Mouse (Mus musculus) activated CD4-positive, CD25-positive, alpha-beta regulatory T cell, adult 4 months (primary cell): Measurements from ENCODE around the gene Tlk1. TPM values are rescaled to one million over a fixed set of nuclear protein-coding genes. Genes with fewer than 3 reads are reported as not detected.
"Not testable (repeated sequence)": the region's sequence is repeated elsewhere in the genome, so short reads cannot be mapped to it uniquely, and the experiment has no call there.

ENCODE experiments used
- ATAC-seq: one replicate; pipeline ENCODE4 v1.8.0; 2017
- polyA plus RNA-seq, 2 experiments: library from polyadenylated mRNA; unstranded; fragments of 100-300 nt; shearing (Covaris generic); gene quantifications; one replicate each; pipeline ENCODE4 v1.2.1; 2017

Tlk1 gene
- polyA plus RNA-seq, 2 experiments from 2014 or later = 32.6 to 42.9 TPM

DNA sequence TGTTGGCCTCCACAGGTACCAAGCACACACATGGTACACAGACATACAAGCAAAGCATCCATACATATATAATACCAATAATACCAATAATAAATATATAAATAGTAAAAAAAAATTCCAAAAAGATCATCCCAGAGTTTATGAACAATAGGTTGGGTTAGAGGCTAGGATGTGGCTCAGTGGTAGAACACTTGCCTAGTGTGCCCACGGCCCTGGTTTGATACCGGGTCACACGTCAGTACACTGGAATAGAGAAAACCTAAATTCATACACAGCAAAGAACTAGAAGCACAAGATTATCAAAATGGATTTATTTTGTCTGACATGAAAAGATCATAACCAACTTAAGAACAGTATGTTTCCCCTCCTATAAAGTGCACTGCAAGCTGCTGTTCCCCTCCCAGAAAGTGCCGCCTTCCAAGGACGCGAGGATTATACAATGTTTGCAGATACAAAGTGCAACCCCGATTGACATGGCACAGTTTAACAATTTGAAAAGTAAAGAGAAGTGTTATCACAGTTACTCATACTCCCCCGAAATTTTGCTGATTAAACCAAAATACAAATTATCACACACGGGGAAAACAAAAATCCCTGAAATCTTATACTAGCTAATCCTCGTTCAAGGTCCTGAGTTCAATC is 6.3 kb upstream of the Tlk1 start:
- ATAC-seq = no peak

DNA sequence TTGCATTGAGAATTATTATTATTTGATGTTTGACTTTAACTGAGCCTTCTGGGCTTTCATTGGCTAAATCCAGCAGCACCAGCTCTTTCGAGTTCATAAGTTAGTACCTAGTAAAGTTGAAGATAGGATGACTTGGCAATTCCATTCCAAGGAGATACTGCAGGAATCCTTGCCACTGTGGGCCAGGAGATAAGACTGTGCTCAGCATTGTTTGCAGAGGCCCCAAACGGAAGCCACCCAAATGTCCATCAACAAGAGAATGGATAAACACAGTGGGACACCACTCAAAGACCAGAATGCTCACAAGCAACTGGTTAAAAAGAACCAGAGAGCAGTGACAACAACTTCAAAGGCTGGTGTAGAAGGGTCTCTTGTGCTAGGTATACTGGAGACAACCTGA is 5.2 kb upstream of the Tlk1 start:
- ATAC-seq = no peak

DNA sequence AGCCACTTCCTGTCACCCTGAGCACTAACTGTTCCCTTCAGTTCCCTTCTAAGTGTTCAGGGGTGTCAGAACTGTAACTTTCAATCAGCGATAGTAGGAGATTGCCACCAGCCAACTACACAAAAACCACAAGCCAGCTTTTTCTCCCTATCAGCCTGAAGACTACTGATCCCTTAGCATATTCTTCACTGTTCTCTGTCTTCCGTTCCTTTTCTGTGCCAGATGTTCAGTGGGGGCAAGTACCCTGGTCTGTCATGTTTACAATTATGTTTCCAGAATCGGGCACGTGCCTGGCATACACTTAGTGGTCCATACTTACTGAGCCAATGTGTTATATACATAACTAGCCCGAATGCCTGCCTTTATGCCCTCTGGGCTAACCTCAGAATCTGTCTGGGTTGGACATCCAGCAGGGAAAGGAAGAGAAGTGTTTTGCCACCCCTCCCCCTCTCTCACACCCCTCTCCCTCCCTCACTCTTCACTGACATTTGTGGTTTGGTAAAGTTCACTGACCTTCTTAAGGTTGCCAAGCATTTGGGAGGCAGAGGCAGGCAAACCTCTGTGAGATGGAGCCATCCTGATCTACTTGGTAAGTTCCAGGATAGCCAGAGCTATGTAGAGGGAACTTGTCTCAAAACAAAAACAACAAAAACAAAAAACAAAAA is 4.5 kb upstream of the Tlk1 start:
- ATAC-seq = no peak

DNA sequence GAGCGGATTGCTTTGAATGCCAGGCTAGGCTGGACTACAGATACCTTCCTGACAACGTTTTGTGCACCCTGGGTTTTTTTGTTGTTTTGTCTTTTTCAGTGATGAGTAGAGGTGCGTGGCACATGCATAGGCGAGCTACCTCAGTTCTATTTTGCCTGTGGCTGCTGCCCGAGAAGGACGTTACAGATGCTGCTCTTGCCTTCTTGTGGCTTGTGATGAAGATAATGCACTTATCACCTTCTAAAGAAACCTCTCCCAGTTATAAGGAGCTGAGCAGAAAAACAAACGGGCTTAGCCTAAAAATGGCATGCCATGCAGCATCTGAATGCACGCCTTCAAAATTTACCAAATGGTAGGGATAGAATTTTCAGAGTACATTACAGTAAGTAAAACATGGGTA is 2.3 kb upstream of the Tlk1 start:
- ATAC-seq = no peak

DNA sequence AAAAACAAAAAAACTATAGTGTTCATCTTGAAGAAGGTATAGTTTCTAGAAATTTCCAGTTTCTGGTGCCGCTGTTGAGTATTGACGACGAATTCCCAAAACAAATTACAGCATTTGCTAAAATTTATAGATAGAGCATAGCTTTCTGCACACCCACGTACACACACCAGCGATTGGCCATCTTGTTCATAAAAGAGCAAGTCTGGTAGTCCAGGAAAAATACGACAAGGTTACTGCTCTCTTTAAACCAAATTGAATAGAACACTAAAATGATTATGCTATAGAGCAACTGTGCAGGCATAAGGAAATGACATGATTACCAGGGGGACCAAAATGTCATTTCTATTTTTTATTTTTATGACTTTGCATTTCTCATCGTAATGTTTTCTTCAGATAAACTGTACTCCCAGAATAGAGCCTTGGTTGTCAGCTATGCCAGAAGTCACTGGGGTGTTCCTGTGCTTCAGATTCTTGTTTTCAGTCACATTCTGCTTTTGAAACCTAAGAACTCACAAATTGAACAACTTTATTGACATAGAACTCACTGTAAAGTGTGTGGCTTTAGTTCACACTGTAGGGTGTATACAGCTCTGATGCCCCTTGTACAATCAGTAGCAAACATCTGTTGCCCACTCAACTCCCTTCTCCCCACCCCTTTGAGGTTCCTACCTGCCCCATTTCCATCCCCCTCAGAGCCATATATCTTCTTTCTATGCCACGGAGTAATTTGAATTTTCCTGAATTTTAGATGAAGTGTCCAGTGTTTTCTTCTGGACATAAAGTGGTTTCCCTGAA is 1.1 kb upstream of the Tlk1 start:
- no peak for ATAC-seq

DNA sequence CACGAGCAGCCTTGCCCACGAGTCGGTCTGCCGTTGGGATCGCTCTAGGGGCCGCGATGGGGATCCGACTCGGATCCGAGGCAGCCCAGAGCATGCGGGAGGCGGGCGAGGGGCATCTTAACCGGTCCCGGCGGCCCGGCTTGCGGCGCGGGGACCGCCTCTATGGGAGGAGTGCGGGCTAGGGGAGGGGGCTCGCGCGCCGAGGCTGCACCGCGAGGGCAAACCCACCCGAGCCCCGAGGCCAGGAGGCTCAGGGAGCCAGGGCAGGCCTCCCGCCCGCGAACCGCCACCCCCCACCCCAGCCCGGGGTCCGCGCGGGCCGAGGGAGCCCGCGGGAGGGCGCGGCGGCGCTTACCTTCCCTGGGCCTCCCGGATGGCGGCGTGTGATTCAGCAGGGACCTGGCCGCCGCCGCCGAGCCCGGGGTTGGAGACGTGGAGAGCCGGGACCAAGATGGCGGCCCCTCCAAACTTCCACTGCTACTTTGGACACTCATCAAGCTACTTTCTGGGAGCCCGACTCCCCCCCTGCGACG is 624 bp downstream of the Tlk1 start:
- ATAC-seq = peak; percentile 26

DNA sequence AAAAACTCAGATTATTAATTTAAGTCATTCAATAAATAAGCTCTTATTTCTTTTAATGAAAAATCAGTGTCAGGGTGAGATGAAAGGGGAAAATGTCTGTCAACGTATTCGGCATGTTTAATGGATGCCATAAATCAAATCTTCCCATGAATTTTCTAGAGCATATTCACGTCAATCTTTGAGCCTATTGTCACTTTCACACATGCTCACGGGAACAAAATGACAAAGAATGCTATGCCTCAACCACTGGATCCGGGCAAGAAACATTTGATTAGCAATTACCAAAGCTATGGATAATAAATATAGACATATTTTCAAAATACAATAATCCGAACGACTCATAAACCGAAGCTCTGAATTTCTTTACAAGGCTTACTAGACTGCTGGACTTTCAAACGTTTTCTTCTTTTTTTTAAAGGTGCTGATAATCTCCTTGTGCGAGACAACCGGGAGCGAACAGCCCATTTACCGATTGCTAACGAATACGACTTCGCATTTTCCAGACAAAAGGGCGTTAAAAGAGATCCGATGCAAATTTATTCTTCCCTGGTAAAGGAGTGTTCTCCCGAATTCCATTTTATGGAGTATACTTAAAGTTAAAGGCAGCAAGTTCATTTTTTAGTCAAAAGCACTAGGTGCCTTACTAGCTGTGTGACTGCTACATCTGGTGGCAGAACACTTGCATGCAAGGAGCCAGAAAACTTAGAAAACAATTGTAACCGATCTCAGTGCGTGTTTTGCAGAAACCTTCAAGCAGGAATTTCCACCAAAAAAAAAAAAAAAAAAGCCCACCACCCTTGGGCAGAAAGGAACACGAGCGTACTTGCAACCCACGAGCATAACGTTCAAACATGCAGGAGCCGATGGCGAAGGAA is 1.4 kb downstream of the Tlk1 start:
- ATAC-seq = no peak

DNA sequence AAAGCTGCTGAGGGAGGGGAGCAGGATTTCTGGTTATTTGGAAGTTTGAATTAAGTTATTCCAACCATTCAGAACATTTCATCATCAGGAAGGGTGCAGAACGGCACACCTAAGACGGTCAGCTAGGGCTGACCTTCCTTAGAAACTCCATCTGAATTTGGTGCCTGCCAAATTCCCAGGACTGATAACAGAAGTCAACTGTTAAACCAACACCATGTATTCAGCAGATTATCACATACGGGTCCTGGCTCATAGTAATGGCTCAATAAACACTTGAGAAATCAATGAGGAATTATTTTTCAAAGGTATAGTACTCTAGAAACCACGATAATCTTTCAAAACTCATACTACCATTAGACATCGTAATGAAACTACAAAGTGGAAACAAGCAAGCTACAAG is 2.1 kb downstream of the Tlk1 start:
- no peak for ATAC-seq

DNA sequence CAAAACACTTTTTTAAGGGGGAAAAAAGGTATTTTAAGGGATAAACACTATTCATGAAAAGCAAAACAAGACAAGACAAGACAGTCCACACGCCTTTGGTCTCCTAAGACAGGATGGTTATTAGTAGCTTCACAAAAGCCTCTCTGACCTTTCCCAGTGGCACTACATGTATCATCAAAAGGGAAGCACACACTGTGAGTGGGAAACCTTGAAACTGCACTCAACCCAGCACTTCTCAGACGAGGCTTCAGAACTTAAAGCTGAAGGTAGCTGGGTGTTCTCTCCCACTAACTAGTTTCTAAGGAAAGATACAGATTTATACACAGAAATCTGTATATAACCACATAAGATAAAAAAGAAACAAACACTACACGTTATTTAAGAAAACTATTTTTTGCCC is 8.6 kb downstream of the Tlk1 start:
- no peak for ATAC-seq

DNA sequence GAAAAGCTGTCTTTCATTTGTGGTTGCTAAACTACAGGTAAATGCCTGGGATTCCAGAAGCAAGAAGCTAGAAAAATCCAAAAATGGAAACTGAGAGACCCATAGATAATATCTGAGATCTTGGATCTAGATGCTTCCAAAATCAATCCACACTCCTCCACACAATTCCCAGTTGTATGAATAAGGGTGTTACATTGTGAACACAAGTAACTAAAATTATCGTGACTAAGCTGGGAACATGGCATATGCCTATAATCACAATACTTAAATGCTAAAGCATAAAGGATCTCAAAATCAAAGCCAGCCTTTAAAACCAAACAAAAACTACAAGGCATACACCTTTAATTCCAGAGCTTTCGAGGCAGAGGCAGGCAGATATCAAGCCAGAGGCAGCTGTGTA is 9.5 kb downstream of the Tlk1 start:
- ATAC-seq = no peak

DNA sequence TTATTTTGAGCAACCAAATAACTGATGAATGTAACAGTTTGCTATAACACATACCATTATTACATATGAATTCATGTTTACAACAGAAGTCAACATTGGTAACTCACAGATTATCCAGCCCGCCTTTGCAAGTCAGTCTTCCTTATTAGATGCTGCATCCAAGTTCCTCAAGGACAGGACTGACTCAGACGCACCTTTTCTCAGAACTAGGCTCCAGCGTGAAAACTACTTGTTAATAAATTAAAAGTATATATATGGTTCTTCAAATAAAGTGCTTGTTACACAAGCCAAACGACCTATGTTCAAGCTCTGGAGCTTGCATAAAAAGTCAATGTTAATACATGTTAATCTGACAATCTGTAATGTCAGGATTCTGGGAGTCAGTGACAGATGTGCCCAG is 11.9 kb downstream of the Tlk1 start:
- ATAC-seq = no peak

DNA sequence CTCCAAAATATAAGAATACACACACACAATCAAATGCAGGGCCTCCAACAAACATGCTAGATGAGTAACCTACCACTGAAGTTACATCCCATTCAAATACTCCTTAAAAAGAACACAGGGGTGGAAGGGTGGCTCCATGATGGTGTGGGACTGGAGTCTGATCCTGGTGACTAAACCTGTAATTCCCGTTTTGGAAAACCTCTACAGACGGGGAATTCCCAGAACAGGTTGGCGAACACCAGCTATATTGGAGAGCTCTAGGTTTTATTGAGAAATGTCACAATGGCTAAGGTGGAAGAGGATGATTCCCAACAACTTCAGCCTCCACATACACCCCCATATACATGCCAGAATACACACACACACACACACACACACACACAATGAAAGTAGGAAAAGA is 14.1 kb downstream of the Tlk1 start:
- no peak for ATAC-seq

DNA sequence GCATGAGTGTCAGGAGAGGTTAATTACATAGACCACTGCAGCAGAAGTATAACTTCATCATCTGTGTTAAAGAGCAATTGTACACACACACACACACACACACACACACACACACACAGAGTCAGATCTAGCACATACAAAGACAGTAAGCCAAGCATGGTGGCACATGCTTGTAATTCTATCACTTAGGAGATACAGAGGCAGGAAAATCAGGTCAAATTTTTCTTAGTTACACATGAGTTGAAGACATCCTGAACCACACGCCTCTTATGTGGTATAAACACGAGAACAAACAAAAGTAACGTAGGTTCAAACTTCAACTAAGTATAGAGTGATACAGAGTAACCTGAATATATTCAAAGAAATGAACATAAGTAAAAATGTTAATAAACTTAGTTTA is 15.6 kb downstream of the Tlk1 start:
- no peak for ATAC-seq

DNA sequence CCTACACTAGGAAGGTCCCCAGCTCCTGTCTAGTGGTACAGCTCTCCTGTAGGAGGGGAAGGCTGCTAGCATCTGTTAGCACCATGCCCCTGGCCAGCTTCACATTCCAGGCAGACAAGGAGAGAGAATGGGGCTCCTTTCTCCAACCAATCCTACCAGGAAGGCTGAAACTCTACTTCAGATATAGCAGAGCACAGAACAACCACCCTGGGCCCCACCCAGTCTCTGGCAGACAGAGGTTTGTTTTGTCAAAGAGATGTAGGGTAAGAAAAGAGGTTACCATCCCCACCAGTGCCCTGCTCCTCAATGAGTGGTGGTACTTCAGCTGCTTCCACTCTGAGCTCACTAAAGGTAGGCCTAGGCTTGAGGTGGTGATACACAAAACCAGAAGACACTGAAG is 16.8 kb downstream of the Tlk1 start:
- no peak for ATAC-seq

DNA sequence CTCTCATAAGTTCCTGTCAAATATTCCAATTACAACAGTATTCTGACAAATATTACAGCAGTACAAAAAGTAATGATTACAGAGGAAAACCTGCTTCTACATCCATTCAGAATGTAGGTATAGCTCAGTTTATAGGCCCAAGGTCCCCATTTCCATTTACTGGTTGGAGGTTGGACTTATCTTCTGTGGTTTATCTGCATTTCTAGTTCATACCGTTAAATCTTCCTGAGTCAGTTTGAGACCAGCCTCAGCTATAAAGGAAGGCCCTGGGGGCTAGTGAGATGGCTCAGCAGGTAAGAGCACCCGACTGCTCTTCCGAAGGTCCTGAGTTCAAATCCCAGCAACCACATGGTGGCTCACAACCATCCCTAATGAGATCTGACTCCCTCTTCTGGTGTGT is 17.9 kb downstream of the Tlk1 start:
- ATAC-seq = not testable (repeated sequence)

DNA sequence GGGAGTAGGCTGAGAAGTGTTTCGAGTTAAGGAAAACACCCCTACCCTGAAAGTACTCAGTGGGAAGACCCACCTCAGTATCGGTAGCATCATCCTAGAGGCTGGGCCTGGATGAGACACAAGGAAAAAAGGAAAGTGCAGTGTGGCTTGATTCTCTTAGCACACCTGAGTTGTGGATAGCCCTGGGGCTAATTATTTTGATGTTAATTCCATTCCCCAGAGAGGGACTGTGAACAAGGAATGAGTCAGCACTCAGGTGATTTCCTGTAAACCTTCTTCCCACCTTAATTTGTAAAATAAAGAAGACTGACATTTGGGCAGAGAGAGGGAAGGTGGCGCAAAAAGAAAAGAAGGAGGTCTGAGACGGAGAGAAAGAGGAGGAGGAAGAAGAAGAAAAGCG is 19.5 kb downstream of the Tlk1 start:
- no peak for ATAC-seq

DNA sequence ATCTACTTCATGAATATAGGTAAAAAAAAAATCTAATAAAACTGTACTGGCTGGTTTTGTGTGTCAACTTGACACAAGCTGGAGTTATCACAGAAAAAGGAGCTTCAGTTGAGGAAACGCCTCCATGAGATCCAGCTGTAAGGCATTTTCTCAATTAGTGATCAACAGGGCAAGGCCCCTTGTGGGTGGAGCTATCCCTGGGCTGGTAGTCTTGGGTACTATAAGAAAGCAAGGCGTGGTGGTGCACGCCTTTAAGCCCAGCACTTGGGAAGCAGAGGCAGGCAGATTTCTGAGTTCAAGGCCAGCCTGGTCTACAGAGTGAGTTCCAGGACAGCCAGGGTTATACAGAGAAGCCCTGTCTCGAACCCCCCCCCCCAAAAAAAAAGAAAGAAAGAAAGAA is 21.8 kb downstream of the Tlk1 start:
- ATAC-seq = not testable (repeated sequence)

DNA sequence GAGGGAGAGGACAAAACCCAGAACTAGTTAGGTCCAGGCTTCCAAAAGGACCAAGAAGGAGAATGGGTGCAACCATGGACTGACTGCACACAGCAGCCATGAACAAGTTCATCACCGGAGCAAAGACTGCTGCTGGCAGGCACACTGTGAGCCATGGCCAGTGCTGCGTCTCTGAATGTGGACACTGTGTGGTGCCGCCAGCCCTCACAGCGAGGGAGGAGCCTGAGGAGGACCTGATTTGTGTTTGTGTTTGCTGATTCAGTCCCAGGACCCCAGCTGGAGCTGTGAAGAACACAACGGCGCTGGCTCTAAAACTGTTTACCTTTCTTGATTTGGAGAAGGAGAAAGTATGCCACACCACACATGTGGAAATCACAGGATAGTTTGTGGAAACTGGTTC is 22.9 kb downstream of the Tlk1 start:
- ATAC-seq = no peak

DNA sequence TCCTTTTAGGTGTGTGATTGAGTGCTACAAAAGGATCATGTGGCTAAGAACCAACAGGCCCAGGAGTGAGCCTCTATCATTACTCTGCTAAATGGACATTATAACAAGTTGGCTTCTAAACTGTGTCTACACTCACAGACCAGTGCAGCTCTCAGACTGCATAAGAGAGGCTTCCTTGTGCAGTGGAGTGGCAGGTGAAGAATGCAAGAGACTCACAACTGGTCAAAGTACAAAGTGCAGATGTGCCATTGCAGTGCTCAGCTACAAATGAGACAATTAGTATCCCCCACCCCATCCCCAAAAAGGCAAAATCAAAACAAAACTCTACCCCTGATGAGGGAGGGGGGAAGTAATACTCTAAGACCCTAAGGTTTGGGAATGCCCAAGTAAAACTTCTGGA is 24.0 kb downstream of the Tlk1 start:
- ATAC-seq = no peak

DNA sequence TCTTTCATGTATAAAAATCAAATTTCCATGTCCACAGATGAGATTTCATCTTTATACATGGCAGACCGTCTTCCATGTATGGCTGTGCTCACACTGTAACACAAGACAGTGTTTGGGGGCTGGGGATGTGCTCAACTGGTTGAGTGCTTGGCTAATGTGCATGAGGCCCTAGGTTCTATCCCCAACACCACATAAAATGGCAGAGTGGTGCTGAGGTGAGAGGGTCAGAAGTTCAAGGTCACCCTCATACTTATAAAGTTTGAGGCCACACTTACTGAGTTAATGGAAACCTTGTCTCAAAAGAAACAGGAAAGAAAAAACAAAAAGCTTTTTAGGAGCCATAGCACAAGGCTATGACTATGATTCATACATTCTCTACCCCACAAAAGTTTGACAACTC is 25.1 kb downstream of the Tlk1 start:
- no peak for ATAC-seq

DNA sequence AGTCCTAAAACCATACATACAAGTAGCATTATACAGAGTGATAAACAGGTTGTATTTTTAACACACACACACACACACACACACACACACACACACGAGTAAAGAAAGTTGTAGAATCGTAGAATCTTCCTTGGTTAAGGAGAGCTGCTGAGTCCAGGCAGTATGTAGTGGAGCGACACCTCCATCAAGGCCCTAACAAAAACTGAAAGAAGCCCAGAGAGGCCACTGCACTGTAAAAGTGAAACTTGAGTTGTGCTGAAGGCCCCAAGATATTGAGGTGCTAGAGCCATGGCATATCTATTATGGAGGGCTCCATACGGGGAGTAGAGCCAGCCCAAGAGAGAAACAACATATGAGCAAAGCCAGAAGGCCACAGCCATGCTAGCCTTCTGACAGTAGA is 32.3 kb downstream of the Tlk1 start:
- peak; percentile 61 for ATAC-seq

DNA sequence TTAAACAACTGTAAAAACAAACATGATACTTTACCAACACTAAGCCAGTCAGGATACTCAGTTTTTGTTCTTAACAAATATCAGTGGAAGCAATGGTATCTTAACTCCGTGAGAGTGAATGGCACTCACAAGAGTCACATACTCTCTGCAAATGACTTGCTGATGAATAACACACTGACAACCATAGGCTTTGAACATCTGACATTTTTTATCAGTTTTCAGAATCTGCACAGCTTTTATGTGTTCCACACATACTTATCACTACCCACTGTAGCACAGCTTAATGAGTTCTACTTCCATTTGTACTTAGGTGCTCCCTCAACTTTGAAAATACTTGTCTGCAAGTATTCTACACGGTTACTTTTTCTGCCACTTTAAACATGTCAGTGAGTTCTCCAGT is 35.3 kb downstream of the Tlk1 start:
- peak; percentile 59 for ATAC-seq

DNA sequence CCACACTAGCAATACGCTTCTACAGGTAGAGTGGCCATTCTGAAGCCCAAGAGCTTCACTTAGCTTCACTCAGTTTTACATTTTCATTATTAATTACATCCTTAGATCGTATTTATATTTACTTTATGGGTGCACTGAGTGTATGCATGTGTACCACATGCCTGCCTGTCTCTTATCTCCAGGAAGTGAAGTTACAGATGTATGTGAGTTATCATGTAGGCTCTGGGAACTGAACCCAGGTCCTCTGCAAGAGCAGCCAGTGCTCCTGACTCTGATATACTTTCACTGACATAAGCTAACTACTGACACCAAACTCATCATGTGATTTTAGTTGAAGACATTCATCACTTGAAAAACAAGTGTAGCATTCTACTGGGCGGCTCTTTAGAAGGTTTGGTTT is 36.2 kb downstream of the Tlk1 start:
- no peak for ATAC-seq
